Mouse (Mus musculus) kidney, embryonic 14.5 days (tissue): ENCODE data around the gene Nup85. TPM values are rescaled to one million over a fixed set of nuclear protein-coding genes. Genes with fewer than 3 reads are reported as not detected.
A peak's percentile ranks its signal among the peaks of the same experiment; 100 is the strongest.

Experiments used
- ATAC-seq: fragments of 200-750 bp; cut with Nextera tagmentation; 2 replicates; pipeline ENCODE4 v1.8.0; 2017; ENCODE audit warnings: moderate number of reproducible peaks, mild to moderate bottlenecking, moderate TSS enrichment, moderate library complexity; ENCODE audit not compliant: low FRiP score, low TSS enrichment
- H3K27ac ChIP-seq: fragments of 300-500 bp; sonication (generic); 2 replicates; pipeline ENCODE4 v1.5.1; 2014; ENCODE audit warnings: low read depth, mild to moderate bottlenecking, low read length, moderate library complexity, mixed read lengths
- H3K27me3 ChIP-seq: fragments of 300-500 bp; sonication (generic); 2 replicates; pipeline ENCODE4 v1.6.1; 2014; ENCODE audit warnings: mild to moderate bottlenecking, low read length; ENCODE audit not compliant: control insufficient read depth, insufficient read depth
- H3K36me3 ChIP-seq: fragments of 300-500 bp; sonication (generic); 2 replicates; pipeline ENCODE4 v1.6.1; 2014; ENCODE audit warnings: low read length, mixed read lengths; ENCODE audit not compliant: control insufficient read depth, insufficient read depth
- H3K4me1 ChIP-seq: fragments of 300-500 bp; sonication (generic); 2 replicates; pipeline ENCODE4 v1.6.1; 2014; ENCODE audit warnings: low read length, mixed read lengths; ENCODE audit not compliant: control insufficient read depth, insufficient read depth
- H3K4me2 ChIP-seq: fragments of 300-500 bp; sonication (generic); replicated peaks from 2 replicates; pipeline ENCODE4 v1.6.1; 2014; ENCODE audit warnings: low read depth, mild to moderate bottlenecking, low read length
- H3K4me3 ChIP-seq: fragments of 300-500 bp; sonication (generic); 2 replicates; pipeline ENCODE4 v1.5.1; 2014; ENCODE audit warnings: mild to moderate bottlenecking, low read length
- H3K9ac ChIP-seq: fragments of 300-500 bp; sonication (generic); 2 replicates; pipeline ENCODE4 v1.6.1; 2014; ENCODE audit warnings: low read depth, mild to moderate bottlenecking, low read length, moderate library complexity
- H3K9me3 ChIP-seq: fragments of 300-500 bp; sonication (generic); 2 replicates; pipeline ENCODE4 v1.6.1; 2016; ENCODE audit warnings: low read length; ENCODE audit not compliant: control insufficient read depth
- WGBS: fragments of 180-500 bp; shearing (Covaris S2); extraction: QIAGEN DNeasy Blood & Tissue Kit; methylation state at CpG from one replicate; pipeline ENCODE4 v1.1.7; 2014; 5-methylcytosine and 5-hydroxymethylcytosine counted together
- polyA plus RNA-seq: library from polyadenylated mRNA; unstranded; fragments of >200 nt; fragmentation: Nextera tagmentation; extraction: Ambion mirVana; gene quantifications from 2 replicates; pipeline ENCODE4 v1.2.1, GENCODE M21; 2014

The Nup85 gene
- 159 and 197 TPM in 2 replicates for polyA plus RNA-seq

- Histone ChIP-seq H3K27me3 (no peaks in the 10 kb centered on the region), H3K4me2 (peak within 1 kb of the TSS; percentile 69), H3K9ac (peak within 1 kb of the TSS; percentile 74), H3K36me3 (peaks cover 33% of the 10 kb centered on the region), H3K9me3 (no peaks in the 10 kb centered on the region), H3K4me3 (peak within 1 kb of the TSS; percentile 60), H3K4me1 (peaks cover 13% of the 10 kb centered on the region), H3K27ac (peak within 1 kb of the TSS; percentile 73; the same call in 1 of the 2 replicates)
- under 1% methylated on average over 42 of the region's 42 CpGs for WGBS
- ATAC-seq = peak; percentile 92
These were observed at the start of gene Nup85 for GRCm38 (mm10) chr11:115564064-115564809. Gene Nup85 (plus strand): TSS chr11:115564434.

DNA sequence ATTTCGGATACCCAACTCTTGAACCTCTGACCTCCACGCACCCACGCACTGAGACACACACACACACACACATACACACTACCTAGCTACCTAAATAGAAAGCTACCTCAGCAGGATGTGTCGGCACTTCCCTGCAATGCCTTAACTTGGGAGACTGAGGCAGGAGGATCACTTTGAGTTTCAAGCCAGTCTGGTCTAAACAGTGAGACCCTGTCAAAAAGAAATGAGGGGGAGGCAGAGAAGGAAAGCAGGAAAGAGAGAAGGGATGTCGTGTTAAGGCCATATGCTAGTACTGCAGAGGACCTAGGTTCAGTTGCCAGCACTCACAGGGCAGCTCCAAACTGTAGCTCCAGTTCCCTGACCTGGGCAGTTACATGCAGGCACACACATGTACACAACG is 49.2 kb upstream of the Nup85 start:
- H3K27ac ChIP-seq = no peak overlapping the region
- 65% methylated on average over 6 of the region's 6 CpGs for WGBS
- no peaks in the 10 kb centered on the region for H3K36me3 ChIP-seq
- no peak overlapping the region for H3K4me2 ChIP-seq
- ATAC-seq = no peak
- H3K27me3 ChIP-seq = no peaks in the 10 kb centered on the region
- H3K4me1 ChIP-seq = peaks cover 29% of the 10 kb centered on the region
- no peak overlapping the region for H3K4me3 ChIP-seq
- no peaks in the 10 kb centered on the region for H3K9me3 ChIP-seq
- peak overlapping the region; percentile 28; the same call in 1 of the 2 replicates for H3K9ac ChIP-seq

DNA sequence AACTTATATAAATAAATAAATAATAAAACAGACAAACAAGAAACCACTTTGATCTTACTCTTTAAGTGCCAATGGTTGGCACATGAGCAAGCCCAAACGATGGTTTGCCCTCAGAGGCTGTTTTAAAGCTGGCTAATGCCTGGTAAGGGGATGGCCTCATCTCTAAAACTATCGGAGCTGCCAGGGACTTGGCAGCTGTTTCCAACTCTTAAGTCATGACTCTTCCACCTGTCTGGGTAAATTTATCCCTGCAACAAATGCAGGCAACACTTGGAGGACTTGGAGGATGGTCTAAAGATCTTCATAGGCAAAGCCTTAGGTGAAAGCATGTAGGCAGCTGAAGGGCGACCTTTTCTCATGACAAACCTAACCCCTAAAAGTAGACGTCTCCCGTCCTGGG is 47.3 kb upstream of the Nup85 start:
- ATAC-seq = no peak
- Histone ChIP-seq H3K27me3 (no peaks in the 10 kb centered on the region), H3K4me1 (peaks cover 11% of the 10 kb centered on the region), H3K4me2 (no peak overlapping the region), H3K36me3 (peaks cover 1% of the 10 kb centered on the region; the same call in 1 of the 2 replicates), H3K9me3 (no peaks in the 10 kb centered on the region), H3K27ac (no peak overlapping the region), H3K9ac (no peak overlapping the region), H3K4me3 (no peak overlapping the region)
- WGBS = 83% methylated on average over 5 of the region's 5 CpGs

- no peak overlapping the region for H3K4me3 ChIP-seq
- WGBS = 43% methylated on average over 9 of the region's 9 CpGs
- peaks cover 13% of the 10 kb centered on the region for H3K36me3 ChIP-seq
- H3K4me2 ChIP-seq = no peak overlapping the region
- H3K27me3 ChIP-seq = no peaks in the 10 kb centered on the region
- H3K4me1 ChIP-seq = no peaks in the 10 kb centered on the region
- H3K27ac ChIP-seq = no peak overlapping the region
- no peak for ATAC-seq
- no peak overlapping the region for H3K9ac ChIP-seq
- no peaks in the 10 kb centered on the region for H3K9me3 ChIP-seq
These were observed 45.5 kb upstream of the Nup85 start for GRCm38 (mm10) chr11:115518693-115519092.

GRCm38 (mm10) chr11:115519581-115519980 is 44.7 kb upstream of the Nup85 start:
- H3K9me3 ChIP-seq = no peaks in the 10 kb centered on the region
- H3K27me3 ChIP-seq = no peaks in the 10 kb centered on the region
- ATAC-seq = no peak
- no peak overlapping the region for H3K4me2 ChIP-seq
- no peak overlapping the region for H3K27ac ChIP-seq
- 82% methylated on average over 3 of the region's 3 CpGs for WGBS
- no peaks in the 10 kb centered on the region for H3K4me1 ChIP-seq
- H3K9ac ChIP-seq = no peak overlapping the region
- H3K4me3 ChIP-seq = no peak overlapping the region
- H3K36me3 ChIP-seq = peaks cover 21% of the 10 kb centered on the region

DNA sequence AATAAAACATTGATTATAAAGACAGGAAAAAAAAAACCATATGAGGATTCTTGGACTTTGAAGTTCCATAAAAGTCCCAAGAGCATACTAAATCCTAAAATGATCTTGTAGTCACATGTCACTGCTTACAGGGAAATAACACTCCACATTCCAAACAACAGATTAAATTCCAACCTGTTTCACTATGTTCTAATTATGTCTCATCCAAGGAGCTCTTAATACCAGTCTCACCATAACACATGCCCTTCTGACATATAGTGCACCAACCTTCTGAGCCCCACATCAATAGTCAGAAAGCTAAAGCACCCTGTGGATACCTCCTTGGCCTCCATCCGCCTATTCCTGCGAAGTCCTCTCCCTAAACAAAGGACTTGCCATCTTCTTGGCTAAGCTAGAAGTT is 44.0 kb upstream of the Nup85 start:
- Histone ChIP-seq H3K9me3 (no peaks in the 10 kb centered on the region), H3K27me3 (no peaks in the 10 kb centered on the region), H3K4me3 (no peak overlapping the region), H3K4me1 (no peaks in the 10 kb centered on the region), H3K36me3 (peaks cover 28% of the 10 kb centered on the region), H3K27ac (no peak overlapping the region), H3K4me2 (no peak overlapping the region), H3K9ac (no peak overlapping the region)
- ATAC-seq = no peak
- WGBS = 86% methylated on average over 2 of the region's 2 CpGs

GRCm38 (mm10) chr11:115521080-115521479 is 43.2 kb upstream of the Nup85 start:
- ATAC-seq = no peak
- Histone ChIP-seq H3K4me1 (no peaks in the 10 kb centered on the region), H3K27ac (0 out of 2 replicates have a peak overlapping the region, but pooled peaks have one; percentile 1), H3K27me3 (no peaks in the 10 kb centered on the region), H3K9me3 (no peaks in the 10 kb centered on the region), H3K36me3 (peaks cover 36% of the 10 kb centered on the region), H3K4me2 (no peak overlapping the region), H3K4me3 (no peak overlapping the region), H3K9ac (no peak overlapping the region)
- 80% methylated on average over 4 of the region's 4 CpGs for WGBS

- Histone ChIP-seq H3K4me1 (no peaks in the 10 kb centered on the region), H3K9ac (no peak overlapping the region), H3K9me3 (no peaks in the 10 kb centered on the region), H3K27me3 (no peaks in the 10 kb centered on the region), H3K4me3 (no peak overlapping the region), H3K36me3 (peaks cover 47% of the 10 kb centered on the region), H3K27ac (no peak overlapping the region), H3K4me2 (no peak overlapping the region)
- no peak for ATAC-seq
- WGBS = 93% methylated on average over 2 of the region's 2 CpGs
These were observed 42.0 kb upstream of the Nup85 start for GRCm38 (mm10) chr11:115522238-115522637.

DNA sequence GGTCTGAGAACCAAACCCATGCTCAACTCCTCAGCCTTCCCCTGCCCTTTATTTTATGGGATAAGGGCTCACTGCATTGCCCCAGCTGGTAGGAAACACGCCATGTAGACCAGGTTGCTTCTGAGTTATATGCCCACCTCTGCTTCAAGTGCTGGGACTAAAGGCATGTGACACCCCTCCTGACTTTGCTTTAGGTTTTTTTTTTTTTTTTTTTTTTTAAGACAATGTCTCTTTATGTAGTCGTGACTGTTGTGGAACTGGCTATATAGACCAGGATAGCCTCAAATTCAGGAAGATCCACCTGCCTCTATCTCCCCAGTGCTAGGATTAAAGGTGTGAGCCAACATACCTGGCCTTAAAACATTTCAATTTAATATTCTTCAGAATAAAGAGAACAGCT is 41.5 kb upstream of the Nup85 start:
- H3K9me3 ChIP-seq = no peaks in the 10 kb centered on the region
- H3K9ac ChIP-seq = no peak overlapping the region
- H3K27me3 ChIP-seq = no peaks in the 10 kb centered on the region
- no peak overlapping the region for H3K4me3 ChIP-seq
- no peak overlapping the region for H3K4me2 ChIP-seq
- peaks cover 51% of the 10 kb centered on the region for H3K36me3 ChIP-seq
- no peaks in the 10 kb centered on the region for H3K4me1 ChIP-seq
- WGBS = 83% methylated on average over 2 of the region's 2 CpGs
- no peak for ATAC-seq
- H3K27ac ChIP-seq = no peak overlapping the region
